Mouse (Mus musculus): ENCODE data around the gene Stoml1. TPM values are rescaled to one million over a fixed set of nuclear protein-coding genes. Genes with fewer than 3 reads are reported as not detected.
A peak's percentile ranks its signal among the peaks of the same experiment; 100 is the strongest.

The Stoml1 gene
- polyA plus RNA-seq, 2 experiments: 2.5 to 4.1 TPM

GRCm38 (mm10) chr9:58275797-58276196 is 22.8 kb downstream of the Stoml1 start:
- H3K27ac ChIP-seq: peak overlapping the region; percentile 25; the same call in 1 of the 2 replicates
- no peaks in the 10 kb centered on the region for H3K36me3 ChIP-seq (replicated peaks; ENCODE audit: control insufficient read depth, insufficient read depth, low read depth)
- 26% methylated on average over 3 of the region's 3 CpGs for WGBS (ENCODE audit: insufficient replicate concordance)
- no peak overlapping the region for H3K9ac ChIP-seq (replicated peaks)
- DNase-seq (ENCODE audit: low read depth in 3 of 3, low spot score in 3 of 3): peak in 1 of 3 experiments; percentile 27
- H3K27me3 ChIP-seq (ENCODE audit: control insufficient read depth, insufficient read depth, low read length): no peaks in the 10 kb centered on the region
- H3K4me1 ChIP-seq (replicated peaks; ENCODE audit: control insufficient read depth in 2 of 2, insufficient read depth in 2 of 2, low read length in 1 of 2): peaks cover 0 to 15% of the 10 kb centered on the region in 2 experiments; a peak in 2 of 4 replicates
- no peak for TF ChIP-seq EP300 (IDR thresholded peaks at IDR 0.05; ENCODE audit: low read depth)
- ATAC-seq (ENCODE audit: insufficient read depth): no peak
- no peak overlapping the region for H3K4me3 ChIP-seq (ENCODE audit: insufficient read depth in 1 of 2, low read depth in 2 of 2, low read length in 2 of 2)
- no peak overlapping the region for H3K4me2 ChIP-seq (ENCODE audit: low read depth)
- H3K9me3 ChIP-seq (ENCODE audit: control insufficient read depth, low read length): no peaks in the 10 kb centered on the region

- Histone ChIP-seq H3K9ac (replicated peaks) (no peak overlapping the region), H3K27me3 (ENCODE audit: control insufficient read depth, insufficient read depth, low read length) (no peaks in the 10 kb centered on the region), H3K4me1 (replicated peaks; ENCODE audit: control insufficient read depth in 2 of 2, insufficient read depth in 2 of 2, low read length in 1 of 2) (peaks cover 0 to 15% of the 10 kb centered on the region in 2 experiments; a peak in 2 of 4 replicates), H3K27ac (no peak overlapping the region), H3K36me3 (replicated peaks; ENCODE audit: control insufficient read depth, insufficient read depth, low read depth) (no peaks in the 10 kb centered on the region), H3K9me3 (ENCODE audit: control insufficient read depth, low read length) (no peaks in the 10 kb centered on the region), H3K4me2 (ENCODE audit: low read depth) (no peak overlapping the region), H3K4me3 (ENCODE audit: insufficient read depth in 1 of 2, low read depth in 2 of 2, low read length in 2 of 2) (no peak overlapping the region)
- DNase-seq (ENCODE audit: low read depth in 3 of 3, low spot score in 3 of 3): no peak
- no peak for ATAC-seq (ENCODE audit: insufficient read depth)
- TF ChIP-seq CTCF (IDR thresholded peaks at IDR 0.05; ENCODE audit: low read depth) (no peak), EP300 (IDR thresholded peaks at IDR 0.05; ENCODE audit: low read depth) (no peak)
- WGBS (ENCODE audit: insufficient replicate concordance): 57% methylated on average over 5 of the region's 5 CpGs
Measured at GRCm38 (mm10) chr9:58276346-58276745, 23.4 kb downstream of the Stoml1 start.

- Histone ChIP-seq H3K27me3 (ENCODE audit: control insufficient read depth, insufficient read depth, low read length) (no peaks in the 10 kb centered on the region), H3K9me3 (ENCODE audit: control insufficient read depth, low read length) (no peaks in the 10 kb centered on the region), H3K36me3 (replicated peaks; ENCODE audit: control insufficient read depth, insufficient read depth, low read depth) (no peaks in the 10 kb centered on the region), H3K4me1 (replicated peaks; ENCODE audit: control insufficient read depth in 2 of 2, insufficient read depth in 2 of 2, low read length in 1 of 2) (peaks cover 0 to 19% of the 10 kb centered on the region in 2 experiments; a peak in 2 of 4 replicates), H3K9ac (replicated peaks) (no peak overlapping the region), H3K27ac (no peak overlapping the region), H3K4me2 (ENCODE audit: low read depth) (no peak overlapping the region), H3K4me3 (ENCODE audit: insufficient read depth in 1 of 2, low read depth in 2 of 2, low read length in 2 of 2) (no peak overlapping the region)
- TF ChIP-seq CTCF (IDR thresholded peaks at IDR 0.05; ENCODE audit: low read depth): no peak
- no peak for TF ChIP-seq EP300 (IDR thresholded peaks at IDR 0.05; ENCODE audit: low read depth)
- ATAC-seq (ENCODE audit: insufficient read depth): no peak
- 70% methylated on average over 4 of the region's 4 CpGs for WGBS (ENCODE audit: insufficient replicate concordance)
- no peak for DNase-seq (ENCODE audit: low read depth in 3 of 3, low spot score in 3 of 3)
Measured at GRCm38 (mm10) chr9:58278313-58278712, 25.3 kb downstream of the Stoml1 start.

- no peak overlapping the region for H3K27ac ChIP-seq
- no peaks in the 10 kb centered on the region for H3K27me3 ChIP-seq (ENCODE audit: control insufficient read depth, insufficient read depth, low read length)
- no peak overlapping the region for H3K4me2 ChIP-seq (ENCODE audit: low read depth)
- no peak overlapping the region for H3K4me3 ChIP-seq (ENCODE audit: insufficient read depth in 1 of 2, low read depth in 2 of 2, low read length in 2 of 2)
- no peak for ATAC-seq (ENCODE audit: insufficient read depth)
- no peaks in the 10 kb centered on the region for H3K9me3 ChIP-seq (ENCODE audit: control insufficient read depth, low read length)
- WGBS (ENCODE audit: insufficient replicate concordance): 58% methylated on average over 4 of the region's 4 CpGs
- peaks cover 0 to 19% of the 10 kb centered on the region in 2 experiments; a peak in 2 of 4 replicates for H3K4me1 ChIP-seq (replicated peaks; ENCODE audit: control insufficient read depth in 2 of 2, insufficient read depth in 2 of 2, low read length in 1 of 2)
- H3K36me3 ChIP-seq (replicated peaks; ENCODE audit: control insufficient read depth, insufficient read depth, low read depth): no peaks in the 10 kb centered on the region
- H3K9ac ChIP-seq (replicated peaks): no peak overlapping the region
- no peak for DNase-seq (ENCODE audit: low read depth in 3 of 3, low spot score in 3 of 3)
- no peak for TF ChIP-seq EP300 (IDR thresholded peaks at IDR 0.05; ENCODE audit: low read depth)
- no peak for TF ChIP-seq CTCF (IDR thresholded peaks at IDR 0.05; ENCODE audit: low read depth)
Measured at GRCm38 (mm10) chr9:58278821-58279723, 26.1 kb downstream of the Stoml1 start.

GRCm38 (mm10) chr9:58279780-58280179 is 26.8 kb downstream of the Stoml1 start:
- Histone ChIP-seq H3K4me2 (ENCODE audit: low read depth) (no peak overlapping the region), H3K9ac (replicated peaks) (no peak overlapping the region), H3K4me3 (ENCODE audit: insufficient read depth in 1 of 2, low read depth in 2 of 2, low read length in 2 of 2) (no peak overlapping the region), H3K9me3 (ENCODE audit: control insufficient read depth, low read length) (no peaks in the 10 kb centered on the region), H3K27ac (no peak overlapping the region), H3K36me3 (replicated peaks; ENCODE audit: control insufficient read depth, insufficient read depth, low read depth) (no peaks in the 10 kb centered on the region), H3K4me1 (replicated peaks; ENCODE audit: control insufficient read depth in 2 of 2, insufficient read depth in 2 of 2, low read length in 1 of 2) (peaks cover 0 to 19% of the 10 kb centered on the region in 2 experiments; a peak in 2 of 4 replicates), H3K27me3 (ENCODE audit: control insufficient read depth, insufficient read depth, low read length) (no peaks in the 10 kb centered on the region)
- WGBS (ENCODE audit: insufficient replicate concordance): 58% methylated on average over 5 of the region's 5 CpGs
- TF ChIP-seq EP300 (IDR thresholded peaks at IDR 0.05; ENCODE audit: low read depth): no peak
- no peak for TF ChIP-seq CTCF (IDR thresholded peaks at IDR 0.05; ENCODE audit: low read depth)
- ATAC-seq (ENCODE audit: insufficient read depth) (no peak), DNase-seq (ENCODE audit: low read depth in 3 of 3, low spot score in 3 of 3) (no peak)

Data from liver, embryonic 14.5 days (tissue).